Mouse (Mus musculus): Measurements from ENCODE around the gene Scaf1.

GRCm38 (mm10) chr7:45006503-45006902 lies 9.7 kb downstream of the Scaf1 start:
- no peak for TF ChIP-seq CTCF (IDR thresholded peaks at IDR 0.05; ENCODE audit: borderline replicate concordance, extremely low read depth, insufficient read depth, insufficient read length)
- no peak for TF ChIP-seq POLR2A (IDR thresholded peaks at IDR 0.05; ENCODE audit: borderline replicate concordance, extremely low read depth, insufficient read depth, insufficient read length, poor library complexity, severe bottlenecking)
